Mouse (Mus musculus) brown adipose tissue, adult 24 weeks (tissue): Measurements from ENCODE around the gene Gm11444. TPM values are rescaled to one million over a fixed set of nuclear protein-coding genes. Genes with fewer than 3 reads are reported as not detected.

Experiments used
- H3K27ac ChIP-seq: fragments of 200-500 bp; replicated peaks from 2 replicates; pipeline ENCODE4 v1.5.1; 2012; ENCODE audit warnings: low read depth, mild to moderate bottlenecking, low read length
- H3K4me1 ChIP-seq: fragments of 200-500 bp; 2 replicates; pipeline ENCODE4 v1.6.1; 2012; ENCODE audit warnings: low read length, mixed read lengths; ENCODE audit not compliant: control insufficient read depth, insufficient read depth, insufficient read length
- H3K4me3 ChIP-seq: fragments of 200-500 bp; 2 replicates; pipeline ENCODE4 v1.5.1; 2012; ENCODE audit warnings: low read depth, mild to moderate bottlenecking, low read length, moderate library complexity; ENCODE audit not compliant: insufficient read depth
- polyA plus RNA-seq: library from polyadenylated mRNA; stranded (reverse); fragments of >200 nt; gene quantifications from 2 replicates; pipeline ENCODE4 v1.2.4, GENCODE M21; 2012; ENCODE audit not compliant: missing spikeins, insufficient read depth, insufficient read length

The Gm11444 gene
- polyA plus RNA-seq, 1 experiment: not detected

DNA sequence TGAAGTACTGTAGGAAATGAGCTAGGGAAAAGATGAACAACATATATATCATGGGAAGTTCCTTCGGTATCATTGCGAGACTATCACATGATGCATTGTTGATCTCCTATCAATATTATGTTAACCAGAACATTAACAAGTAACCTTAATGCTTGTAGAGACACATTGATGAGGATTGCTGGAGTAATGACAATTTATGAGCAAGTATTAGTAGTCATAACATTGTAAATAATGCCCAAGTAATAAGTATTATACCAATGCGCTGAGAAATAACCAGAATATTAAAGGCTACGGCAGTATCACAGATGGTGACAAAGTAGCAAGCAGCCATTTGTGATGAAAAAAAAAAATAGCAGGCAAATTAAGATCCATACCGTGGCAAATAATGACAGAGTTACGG, 37.1 kb upstream of the Gm11444 start:
- Histone ChIP-seq H3K4me1 (no peaks in the 10 kb centered on the region), H3K27ac (no peak overlapping the region), H3K4me3 (no peak overlapping the region)

- no peaks in the 10 kb centered on the region for H3K4me1 ChIP-seq
- H3K27ac ChIP-seq: no peak overlapping the region
- no peak overlapping the region for H3K4me3 ChIP-seq
These were observed 36.3 kb upstream of the Gm11444 start for GRCm38 (mm10) chr11:85886429-85886785.

DNA sequence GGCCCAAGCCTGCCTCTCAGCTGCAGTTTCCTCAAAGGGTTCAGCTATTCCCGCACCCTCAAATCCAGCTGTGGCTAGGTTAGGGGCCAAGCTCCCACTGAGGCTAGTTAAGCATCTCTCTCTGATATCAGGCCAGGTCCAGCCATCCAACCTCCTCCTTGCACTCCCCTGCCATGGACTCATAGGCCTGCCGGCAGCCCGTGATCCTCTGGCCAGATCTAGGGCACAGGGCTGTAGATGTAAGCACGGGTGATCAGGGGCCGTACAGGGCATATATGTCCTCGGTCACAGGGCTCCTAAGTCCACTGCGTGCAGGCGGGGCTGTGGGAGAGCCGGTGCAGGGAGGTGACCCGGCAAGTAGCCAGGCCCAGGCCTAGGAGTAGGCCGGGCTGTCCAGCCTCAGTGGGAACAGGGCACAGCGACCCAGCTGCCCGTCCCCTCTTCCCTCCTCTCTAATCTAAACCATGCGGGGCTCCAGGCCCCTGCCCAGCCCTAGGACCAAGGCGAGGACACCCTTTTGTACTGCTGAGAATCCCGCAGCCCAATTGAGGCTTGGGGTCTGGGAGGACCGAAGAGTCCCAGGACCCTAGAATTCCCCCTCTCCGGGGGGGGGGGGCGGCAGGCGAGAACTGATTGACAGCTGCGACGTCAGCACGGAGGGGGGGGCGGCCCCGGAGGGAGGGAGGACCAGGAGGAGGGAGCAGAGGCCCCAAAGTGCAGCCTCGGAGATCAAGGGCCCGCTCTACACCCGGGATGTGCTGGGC, 35.7 kb upstream of the Gm11444 start, which contains the start of gene Tbx4:
Gene Tbx4, plus strand, starts transcription at position 758 of the 764 bp plus-strand sequence.
- H3K4me3 ChIP-seq: no peak within 1 kb of the TSS
- H3K27ac ChIP-seq: no peak within 1 kb of the TSS
- no peaks in the 10 kb centered on the region for H3K4me1 ChIP-seq

GRCm38 (mm10) chr11:85884498-85884897, 34.4 kb upstream of the Gm11444 start:
- no peak overlapping the region for H3K4me3 ChIP-seq
- no peaks in the 10 kb centered on the region for H3K4me1 ChIP-seq
- no peak overlapping the region for H3K27ac ChIP-seq

DNA sequence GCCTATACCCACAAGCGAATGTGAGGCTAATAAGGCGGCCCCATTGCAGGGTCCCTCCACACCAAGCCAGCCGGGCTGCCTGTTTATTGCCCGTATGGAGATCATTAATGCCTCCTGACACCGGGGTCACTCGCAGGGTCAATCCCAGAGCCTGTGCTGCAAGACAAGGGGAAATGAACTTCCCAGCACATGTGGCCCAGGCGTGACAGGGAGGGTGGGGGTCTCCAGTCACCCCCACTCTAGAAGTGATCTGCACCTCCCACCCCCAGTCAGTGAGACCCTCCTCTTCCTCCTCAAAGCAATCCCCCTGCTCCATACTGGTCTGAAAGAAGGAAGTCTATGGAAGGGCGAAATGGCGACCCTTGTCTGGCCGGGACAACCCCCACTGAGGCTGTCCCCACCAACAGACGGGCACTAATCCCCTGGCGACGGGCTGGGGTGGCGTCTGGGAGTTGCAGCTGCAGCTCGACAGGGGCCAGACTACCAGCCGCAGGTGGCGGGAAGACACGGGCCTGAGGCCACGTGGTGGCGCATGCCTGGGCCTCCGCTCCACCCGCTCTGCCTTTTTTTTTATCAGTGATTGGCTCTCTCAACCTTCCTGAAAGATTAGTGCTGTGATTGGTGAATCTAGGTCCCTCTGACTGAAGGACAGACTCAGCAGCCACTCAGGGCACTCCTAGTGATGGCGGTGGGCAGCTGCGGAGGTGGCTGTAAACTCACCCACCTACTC, 26.1 kb upstream of the Gm11444 start:
- no peak overlapping the region for H3K4me3 ChIP-seq
- no peak overlapping the region for H3K27ac ChIP-seq
- H3K4me1 ChIP-seq: no peaks in the 10 kb centered on the region

DNA sequence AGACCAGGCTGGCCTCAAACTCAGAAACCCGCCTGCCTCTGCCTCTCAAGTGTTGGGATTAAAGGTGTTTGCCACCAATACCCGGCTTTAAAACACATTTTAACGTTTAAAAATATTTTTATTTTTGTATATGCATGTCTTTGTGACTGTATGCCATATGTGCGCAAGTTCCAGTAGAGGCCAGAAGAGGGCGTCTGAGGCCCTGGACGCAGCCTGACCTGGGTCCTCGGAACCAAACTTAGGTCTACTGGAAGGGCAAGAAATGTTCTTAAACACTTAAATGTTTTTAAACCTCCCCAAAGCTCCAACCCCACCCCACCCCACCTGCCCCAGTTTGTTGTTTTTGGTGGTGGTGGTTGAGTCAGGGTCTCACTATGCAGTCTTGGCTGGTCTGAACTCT, 14.2 kb upstream of the Gm11444 start:
- Histone ChIP-seq H3K4me1 (no peaks in the 10 kb centered on the region), H3K4me3 (no peak overlapping the region), H3K27ac (no peak overlapping the region)

DNA sequence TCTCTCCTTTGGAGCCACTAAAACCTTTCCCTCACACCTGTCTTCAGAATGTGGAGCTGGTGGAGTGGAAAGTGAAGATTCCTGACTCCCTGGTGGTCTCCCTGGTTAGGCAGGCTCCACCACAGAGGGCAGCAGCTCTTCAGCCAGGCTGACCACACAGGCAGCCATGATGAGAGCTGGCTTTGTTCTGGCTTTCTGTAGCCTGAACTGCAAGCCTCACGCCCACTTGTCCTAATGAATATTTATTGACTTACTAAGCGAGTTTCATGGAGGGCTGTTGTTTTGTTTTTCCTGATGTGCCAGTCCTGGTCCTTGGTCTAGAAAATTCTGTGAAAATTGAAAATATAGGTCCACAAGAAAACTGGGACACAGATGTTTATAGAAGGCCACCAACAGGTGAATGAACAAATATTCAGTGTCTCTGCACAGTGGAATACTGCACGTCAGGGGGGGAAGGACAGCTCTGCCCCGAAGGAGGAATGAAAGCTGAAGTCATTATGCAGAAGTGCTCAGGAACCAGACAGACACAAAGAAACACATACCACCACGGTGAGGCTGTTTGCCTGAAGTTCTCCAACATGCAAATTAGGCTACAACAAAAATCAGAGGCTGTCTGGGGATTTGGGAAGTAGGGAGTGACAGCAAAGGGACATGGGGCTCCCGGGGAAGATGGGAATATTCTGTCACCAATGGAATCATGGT, 8.0 kb upstream of the Gm11444 start:
- no peaks in the 10 kb centered on the region for H3K4me1 ChIP-seq
- no peak overlapping the region for H3K4me3 ChIP-seq
- no peak overlapping the region for H3K27ac ChIP-seq

GRCm38 (mm10) chr11:85850758-85851157, 625 bp upstream of the Gm11444 start:
- Histone ChIP-seq H3K4me1 (peaks cover 9% of the 10 kb centered on the region), H3K4me3 (no peak overlapping the region), H3K27ac (no peak overlapping the region)

DNA sequence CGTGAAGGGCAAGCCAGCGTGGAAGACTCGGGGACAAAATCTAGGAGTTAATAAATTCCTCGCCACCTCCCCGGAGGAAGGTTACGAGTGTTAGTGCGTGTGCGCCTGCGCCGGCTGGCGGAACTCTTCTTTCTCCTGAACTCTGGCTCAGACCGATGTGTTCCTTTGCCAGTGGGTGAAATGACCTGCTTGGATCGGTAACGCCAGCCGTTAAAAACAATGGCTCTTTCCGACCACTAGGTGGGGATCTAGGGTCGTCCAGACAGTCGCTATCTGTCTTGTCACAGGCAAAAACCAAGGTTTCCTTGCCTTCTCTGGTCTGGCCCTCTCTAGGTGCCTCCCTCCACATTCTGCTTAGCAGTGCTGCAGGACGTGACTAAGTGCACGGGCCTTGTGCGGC, 1.1 kb downstream of the Gm11444 start:
- Histone ChIP-seq H3K4me1 (peaks cover 15% of the 10 kb centered on the region), H3K27ac (peak overlapping the region; percentile 71), H3K4me3 (peak overlapping the region; percentile 12; the same call in 1 of the 2 replicates)

DNA sequence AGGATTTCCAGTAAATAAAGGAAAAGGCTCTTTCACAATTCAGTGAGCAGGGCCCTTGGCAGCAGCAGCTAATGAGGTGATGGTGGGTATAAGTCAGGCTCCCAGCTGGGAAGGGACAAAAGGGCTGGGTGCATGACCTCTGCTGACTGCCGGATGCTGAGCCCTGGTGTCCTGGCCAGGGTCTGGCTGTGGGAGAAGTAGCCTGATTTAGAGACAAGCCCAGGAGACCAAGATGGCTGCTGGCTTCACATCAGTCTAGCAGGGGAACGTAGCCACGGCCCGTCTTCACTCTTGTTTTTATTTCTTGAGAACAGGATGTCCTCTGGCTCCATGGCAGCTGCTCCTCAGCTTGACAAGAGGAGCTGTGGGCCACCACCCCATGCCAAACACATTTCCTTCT, 3.6 kb downstream of the Gm11444 start:
- peak overlapping the region; percentile 88 for H3K27ac ChIP-seq

DNA sequence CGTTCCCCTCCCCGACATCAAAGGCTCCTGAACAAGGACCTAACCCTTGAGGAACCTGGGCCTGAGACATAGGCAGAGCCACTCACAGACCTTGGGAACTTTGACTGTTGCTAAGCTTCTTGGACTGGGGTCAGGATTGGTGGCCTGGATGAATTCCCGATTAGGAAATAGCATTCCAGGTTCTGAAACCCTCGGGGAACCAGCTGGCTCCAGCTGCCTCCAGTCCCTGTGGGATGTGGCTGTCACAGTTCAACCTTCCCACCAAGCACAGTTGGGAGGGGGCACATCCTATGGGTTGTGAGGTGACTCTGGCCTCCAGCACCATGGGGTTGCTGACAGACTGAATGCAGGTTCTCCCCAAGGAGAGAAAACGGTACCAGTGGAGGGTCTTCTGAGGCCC, 4.2 kb downstream of the Gm11444 start:
- Histone ChIP-seq H3K4me1 (peaks cover 15% of the 10 kb centered on the region), H3K27ac (peak overlapping the region; percentile 88), H3K4me3 (no peak overlapping the region)

More for the DNA sequence above, 3.6 kb downstream of the Gm11444 start:
- no peak overlapping the region for H3K4me3 ChIP-seq
- H3K4me1 ChIP-seq: peaks cover 15% of the 10 kb centered on the region

DNA sequence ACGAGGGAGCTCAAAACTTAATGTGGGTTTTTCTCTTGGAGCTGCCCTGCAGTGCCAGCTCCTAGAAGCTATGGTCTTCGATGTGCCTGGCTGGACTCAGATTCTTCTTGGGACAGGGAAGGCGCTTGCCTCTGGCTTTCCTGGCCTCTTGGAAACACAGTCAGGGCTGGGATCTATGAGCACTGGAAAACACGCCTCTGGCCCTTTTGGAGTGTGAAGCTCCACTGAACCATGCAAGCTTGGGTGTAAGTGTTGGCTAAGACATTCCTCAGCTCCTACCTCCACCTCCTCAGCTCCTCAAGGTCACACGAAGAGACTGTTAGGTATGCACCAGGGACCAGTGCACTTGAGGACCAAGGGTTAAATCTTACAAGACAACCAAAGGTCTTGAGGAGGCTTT, 5.2 kb downstream of the Gm11444 start:
- peak overlapping the region; percentile 76 for H3K4me3 ChIP-seq
- peak overlapping the region; percentile 65 for H3K27ac ChIP-seq
- H3K4me1 ChIP-seq: peaks cover 15% of the 10 kb centered on the region

GRCm38 (mm10) chr11:85844144-85844965, 5.8 kb downstream of the Gm11444 start:
- peaks cover 15% of the 10 kb centered on the region for H3K4me1 ChIP-seq
- H3K4me3 ChIP-seq: peak overlapping the region; percentile 76
- H3K27ac ChIP-seq: peak overlapping the region; percentile 79

GRCm38 (mm10) chr11:85843347-85843692, 6.8 kb downstream of the Gm11444 start:
- Histone ChIP-seq H3K4me3 (peak overlapping the region; percentile 76), H3K27ac (no peak overlapping the region), H3K4me1 (peaks cover 15% of the 10 kb centered on the region)
